Mouse (Mus musculus): ENCODE measurements around the gene Lrrc36. TPM values are rescaled to one million over a fixed set of nuclear protein-coding genes. Genes with fewer than 3 reads are reported as not detected.

Lrrc36 gene
- polyA plus RNA-seq, 1 experiment from 2014 or later, result 0.34 TPM

GRCm38 (mm10) chr8:105397747-105398146, 15.6 kb upstream of the Lrrc36 start:
- Histone ChIP-seq H3K9me3 (replicated peaks; ENCODE audit: low read length) (no peaks in the 10 kb centered on the region), H3K4me2 (ENCODE audit: low read length) (no peak overlapping the region), H3K9ac (ENCODE audit: low read depth, low read length) (no peak overlapping the region), H3K4me1 (replicated peaks; ENCODE audit: insufficient read depth, low read length) (no peaks in the 10 kb centered on the region), H3K27me3 (ENCODE audit: insufficient read depth, low read length) (no peaks in the 10 kb centered on the region), H3K27ac (no peak overlapping the region), H3K4me3 (replicated peaks; ENCODE audit: low read depth, low read length) (no peak overlapping the region), H3K36me3 (ENCODE audit: insufficient read depth, low read length) (no peaks in the 10 kb centered on the region)
- WGBS, result 25% methylated on average over 3 of the region's 3 CpGs
- ATAC-seq (replicated peaks; ENCODE audit: low FRiP score, low read depth) (no peak), DNase-seq (ENCODE audit: low spot score) (peak; percentile 89)
- TF ChIP-seq CTCF (IDR thresholded peaks at IDR 0.05; ENCODE audit: low read depth), result peak; percentile 81

GRCm38 (mm10) chr8:105400016-105400415, 13.4 kb upstream of the Lrrc36 start:
- Histone ChIP-seq H3K4me3 (replicated peaks; ENCODE audit: low read depth, low read length) (no peak overlapping the region), H3K27ac (no peak overlapping the region), H3K4me1 (replicated peaks; ENCODE audit: insufficient read depth, low read length) (no peaks in the 10 kb centered on the region), H3K4me2 (ENCODE audit: low read length) (no peak overlapping the region), H3K36me3 (ENCODE audit: insufficient read depth, low read length) (no peaks in the 10 kb centered on the region), H3K9me3 (replicated peaks; ENCODE audit: low read length) (no peaks in the 10 kb centered on the region), H3K9ac (ENCODE audit: low read depth, low read length) (no peak overlapping the region), H3K27me3 (ENCODE audit: insufficient read depth, low read length) (no peaks in the 10 kb centered on the region)
- TF ChIP-seq CTCF (IDR thresholded peaks at IDR 0.05; ENCODE audit: low read depth), result no peak
- no peak for DNase-seq (ENCODE audit: low spot score)
- no peak for ATAC-seq (replicated peaks; ENCODE audit: low FRiP score, low read depth)
- 83% methylated on average over 5 of the region's 5 CpGs for WGBS

GRCm38 (mm10) chr8:105403467-105403866, 9.9 kb upstream of the Lrrc36 start:
- Histone ChIP-seq H3K9ac (ENCODE audit: low read depth, low read length) (no peak overlapping the region), H3K27me3 (ENCODE audit: insufficient read depth, low read length) (no peaks in the 10 kb centered on the region), H3K9me3 (replicated peaks; ENCODE audit: low read length) (no peaks in the 10 kb centered on the region), H3K36me3 (ENCODE audit: insufficient read depth, low read length) (no peaks in the 10 kb centered on the region), H3K4me2 (ENCODE audit: low read length) (no peak overlapping the region), H3K4me1 (replicated peaks; ENCODE audit: insufficient read depth, low read length) (no peaks in the 10 kb centered on the region), H3K4me3 (replicated peaks; ENCODE audit: low read depth, low read length) (no peak overlapping the region), H3K27ac (no peak overlapping the region)
- WGBS, result 70% methylated on average over 8 of the region's 8 CpGs
- ATAC-seq (replicated peaks; ENCODE audit: low FRiP score, low read depth) (no peak), DNase-seq (ENCODE audit: low spot score) (peak; percentile 59)
- TF ChIP-seq CTCF (IDR thresholded peaks at IDR 0.05; ENCODE audit: low read depth), result no peak

GRCm38 (mm10) chr8:105404496-105404895, 8.9 kb upstream of the Lrrc36 start:
- H3K36me3 ChIP-seq (ENCODE audit: insufficient read depth, low read length), result no peaks in the 10 kb centered on the region
- no peaks in the 10 kb centered on the region for H3K9me3 ChIP-seq (replicated peaks; ENCODE audit: low read length)
- WGBS, result 76% methylated on average over 1 of the region's 1 CpGs
- no peaks in the 10 kb centered on the region for H3K27me3 ChIP-seq (ENCODE audit: insufficient read depth, low read length)
- H3K4me3 ChIP-seq (replicated peaks; ENCODE audit: low read depth, low read length), result no peak overlapping the region
- no peak overlapping the region for H3K27ac ChIP-seq
- DNase-seq (ENCODE audit: low spot score), result no peak
- H3K4me2 ChIP-seq (ENCODE audit: low read length), result no peak overlapping the region
- no peak for TF ChIP-seq CTCF (IDR thresholded peaks at IDR 0.05; ENCODE audit: low read depth)
- H3K4me1 ChIP-seq (replicated peaks; ENCODE audit: insufficient read depth, low read length), result no peaks in the 10 kb centered on the region
- no peak for ATAC-seq (replicated peaks; ENCODE audit: low FRiP score, low read depth)
- H3K9ac ChIP-seq (ENCODE audit: low read depth, low read length), result no peak overlapping the region

GRCm38 (mm10) chr8:105406416-105406815, 7.0 kb upstream of the Lrrc36 start:
- H3K4me1 ChIP-seq (replicated peaks; ENCODE audit: insufficient read depth, low read length), result no peaks in the 10 kb centered on the region
- ATAC-seq (replicated peaks; ENCODE audit: low FRiP score, low read depth) (no peak), DNase-seq (ENCODE audit: low spot score) (peak; percentile 78)
- no peak for TF ChIP-seq CTCF (IDR thresholded peaks at IDR 0.05; ENCODE audit: low read depth)
- no peaks in the 10 kb centered on the region for H3K36me3 ChIP-seq (ENCODE audit: insufficient read depth, low read length)
- H3K4me3 ChIP-seq (replicated peaks; ENCODE audit: low read depth, low read length), result no peak overlapping the region
- no peak overlapping the region for H3K4me2 ChIP-seq (ENCODE audit: low read length)
- 57% methylated on average over 10 of the region's 10 CpGs for WGBS
- no peak overlapping the region for H3K27ac ChIP-seq
- H3K9me3 ChIP-seq (replicated peaks; ENCODE audit: low read length), result no peaks in the 10 kb centered on the region
- H3K27me3 ChIP-seq (ENCODE audit: insufficient read depth, low read length), result no peaks in the 10 kb centered on the region
- no peak overlapping the region for H3K9ac ChIP-seq (ENCODE audit: low read depth, low read length)

- Histone ChIP-seq H3K27me3 (ENCODE audit: insufficient read depth, low read length) (0 out of 2 replicates have a peak, but pooled peaks cover 4% of the 10 kb centered on the region), H3K36me3 (ENCODE audit: insufficient read depth, low read length) (no peaks in the 10 kb centered on the region), H3K4me1 (replicated peaks; ENCODE audit: insufficient read depth, low read length) (peaks cover 2% of the 10 kb centered on the region; the same call in 1 of the 2 replicates), H3K27ac (no peak overlapping the region), H3K9me3 (replicated peaks; ENCODE audit: low read length) (no peaks in the 10 kb centered on the region), H3K4me3 (replicated peaks; ENCODE audit: low read depth, low read length) (no peak overlapping the region), H3K4me2 (ENCODE audit: low read length) (no peak overlapping the region), H3K9ac (ENCODE audit: low read depth, low read length) (no peak overlapping the region)
- TF ChIP-seq CTCF (IDR thresholded peaks at IDR 0.05; ENCODE audit: low read depth), result no peak
- ATAC-seq (replicated peaks; ENCODE audit: low FRiP score, low read depth) (no peak), DNase-seq (ENCODE audit: low spot score) (no peak)
- 53% methylated on average over 7 of the region's 7 CpGs for WGBS
Observed at GRCm38 (mm10) chr8:105408331-105408730, 5.0 kb upstream of the Lrrc36 start.

- no peaks in the 10 kb centered on the region for H3K9me3 ChIP-seq (replicated peaks; ENCODE audit: low read length)
- no peak overlapping the region for H3K4me2 ChIP-seq (ENCODE audit: low read length)
- H3K27ac ChIP-seq, result no peak overlapping the region
- H3K36me3 ChIP-seq (ENCODE audit: insufficient read depth, low read length), result no peaks in the 10 kb centered on the region
- H3K4me3 ChIP-seq (replicated peaks; ENCODE audit: low read depth, low read length), result no peak overlapping the region
- peaks cover 6% of the 10 kb centered on the region; the same call in 1 of the 2 replicates for H3K4me1 ChIP-seq (replicated peaks; ENCODE audit: insufficient read depth, low read length)
- 93% methylated on average over 6 of the region's 6 CpGs for WGBS
- ATAC-seq (replicated peaks; ENCODE audit: low FRiP score, low read depth), result no peak
- TF ChIP-seq CTCF (IDR thresholded peaks at IDR 0.05; ENCODE audit: low read depth), result no peak; the same call in 1 of the 2 replicates
- 0 out of 2 replicates have a peak, but pooled peaks cover 10% of the 10 kb centered on the region for H3K27me3 ChIP-seq (ENCODE audit: insufficient read depth, low read length)
- no peak overlapping the region for H3K9ac ChIP-seq (ENCODE audit: low read depth, low read length)
- DNase-seq (ENCODE audit: low spot score), result no peak
Observed at GRCm38 (mm10) chr8:105409947-105410346, 3.4 kb upstream of the Lrrc36 start.
